Mouse (Mus musculus): ENCODE measurements around the gene Cdc25b. TPM values are rescaled to one million over a fixed set of nuclear protein-coding genes. Genes with fewer than 3 reads are reported as not detected.

Cdc25b gene
- total and polyA plus RNA-seq, 2 experiments from 2014 or later = 18.2 to 22.2 TPM

DNA sequence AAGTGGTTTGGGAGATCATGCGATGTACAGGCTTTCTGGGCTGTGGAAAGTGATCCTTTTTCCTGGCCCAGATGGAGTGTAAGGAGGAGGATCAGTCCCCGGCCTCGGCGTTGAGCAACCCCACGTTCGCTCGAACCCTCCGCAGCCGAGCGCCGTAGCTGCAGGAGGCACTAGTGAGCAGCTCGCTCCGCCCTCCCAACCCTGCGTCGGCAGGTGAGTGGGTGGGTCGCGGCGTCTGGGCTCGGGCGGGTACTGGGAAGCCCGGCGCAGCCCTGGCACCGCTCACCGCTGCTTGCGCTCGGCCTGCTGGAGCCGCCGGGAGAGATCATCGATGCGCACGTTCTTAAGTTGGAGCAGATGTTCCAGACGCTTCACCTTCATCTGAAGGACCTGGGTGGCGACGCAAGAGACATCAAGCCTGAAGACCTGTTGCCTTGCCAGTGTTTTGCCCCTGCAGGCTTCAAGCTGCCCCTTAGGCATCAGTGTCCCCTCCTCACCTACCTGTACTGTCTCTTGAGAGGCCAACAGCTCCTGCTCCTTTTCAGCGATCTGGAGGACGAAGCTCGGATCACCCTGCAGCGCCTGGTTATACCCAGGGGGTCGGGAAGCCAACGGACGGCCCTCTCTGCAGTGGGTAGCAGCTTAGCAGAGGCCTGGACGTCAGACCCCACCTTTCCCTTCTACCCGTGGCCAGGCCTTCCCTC lies 15.2 kb upstream of the Cdc25b start:
- DNase-seq (ENCODE audit: low spot score) = no peak
- no peak overlapping the region; the same call in 1 of the 2 replicates for H3K9ac ChIP-seq (replicated peaks; ENCODE audit: low read length)
- peak overlapping the region; percentile 16 for H3K4me2 ChIP-seq (ENCODE audit: low read depth, low read length)
- H3K4me1 ChIP-seq (ENCODE audit: insufficient read depth, low read length) = peaks cover 7% of the 10 kb centered on the region
- 0 out of 2 replicates have a peak, but pooled peaks cover 8% of the 10 kb centered on the region for H3K27me3 ChIP-seq (ENCODE audit: insufficient read depth, low read length)
- peak overlapping the region; percentile 3; the same call in 1 of the 2 replicates for H3K4me3 ChIP-seq (ENCODE audit: low read length)
- no peak for ATAC-seq
- H3K9me3 ChIP-seq (ENCODE audit: low read length) = no peaks in the 10 kb centered on the region
- TF ChIP-seq CTCF (IDR thresholded peaks at IDR 0.05; ENCODE audit: low read depth) = no peak
- no peak overlapping the region for H3K27ac ChIP-seq
- WGBS = 19% methylated on average over 43 of the region's 43 CpGs
- no peaks in the 10 kb centered on the region for H3K36me3 ChIP-seq (ENCODE audit: insufficient read depth, low read length)

DNA sequence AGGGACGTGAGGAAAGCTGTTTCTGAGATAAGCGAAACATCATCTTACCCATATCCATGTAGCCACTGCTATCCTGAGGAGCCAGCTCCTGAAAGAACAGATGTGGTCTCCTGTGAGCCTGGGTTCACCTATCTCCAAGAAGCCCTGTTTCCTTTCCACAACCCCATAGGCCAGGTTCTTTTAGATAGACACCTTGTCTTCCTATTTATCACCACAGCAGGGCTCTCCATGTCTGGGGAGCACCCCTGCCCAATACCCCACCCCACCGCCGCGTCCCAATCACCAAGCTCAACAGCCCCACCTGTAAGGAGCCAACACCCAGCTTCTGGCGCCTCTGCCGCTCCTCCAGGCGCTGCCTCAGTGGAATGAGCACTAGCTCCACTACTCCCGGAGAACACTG lies 14.4 kb upstream of the Cdc25b start:
- H3K36me3 ChIP-seq (ENCODE audit: insufficient read depth, low read length) = no peaks in the 10 kb centered on the region
- no peak overlapping the region for H3K9ac ChIP-seq (replicated peaks; ENCODE audit: low read length)
- DNase-seq (ENCODE audit: low spot score) (no peak), ATAC-seq (no peak)
- H3K27ac ChIP-seq = no peak overlapping the region
- H3K4me3 ChIP-seq (ENCODE audit: low read length) = no peak overlapping the region
- no peaks in the 10 kb centered on the region for H3K9me3 ChIP-seq (ENCODE audit: low read length)
- 69% methylated on average over 9 of the region's 9 CpGs for WGBS
- no peak for TF ChIP-seq CTCF (IDR thresholded peaks at IDR 0.05; ENCODE audit: low read depth)
- peaks cover 15% of the 10 kb centered on the region for H3K4me1 ChIP-seq (ENCODE audit: insufficient read depth, low read length)
- H3K27me3 ChIP-seq (ENCODE audit: insufficient read depth, low read length) = 0 out of 2 replicates have a peak, but pooled peaks cover 8% of the 10 kb centered on the region
- no peak overlapping the region for H3K4me2 ChIP-seq (ENCODE audit: low read depth, low read length)

- DNase-seq (ENCODE audit: low spot score) (peak; percentile 94), ATAC-seq (peak; percentile 61)
- 5% methylated on average over 11 of the region's 11 CpGs for WGBS
- no peaks in the 10 kb centered on the region for H3K9me3 ChIP-seq (ENCODE audit: low read length)
- peak overlapping the region; percentile 93 for H3K4me2 ChIP-seq (ENCODE audit: low read depth, low read length)
- H3K27ac ChIP-seq = no peak overlapping the region
- peak overlapping the region; percentile 25; the same call in 1 of the 2 replicates for H3K9ac ChIP-seq (replicated peaks; ENCODE audit: low read length)
- H3K4me3 ChIP-seq (ENCODE audit: low read length) = peak overlapping the region; percentile 48
- no peaks in the 10 kb centered on the region for H3K36me3 ChIP-seq (ENCODE audit: insufficient read depth, low read length)
- 0 out of 2 replicates have a peak, but pooled peaks cover 8% of the 10 kb centered on the region for H3K27me3 ChIP-seq (ENCODE audit: insufficient read depth, low read length)
- no peak for TF ChIP-seq CTCF (IDR thresholded peaks at IDR 0.05; ENCODE audit: low read depth)
- peaks cover 34% of the 10 kb centered on the region for H3K4me1 ChIP-seq (ENCODE audit: insufficient read depth, low read length)
Observed at GRCm38 (mm10) chr2:131174700-131175099, 12.0 kb upstream of the Cdc25b start.

- Histone ChIP-seq H3K27ac (no peak overlapping the region), H3K27me3 (ENCODE audit: insufficient read depth, low read length) (0 out of 2 replicates have a peak, but pooled peaks cover 8% of the 10 kb centered on the region), H3K4me1 (ENCODE audit: insufficient read depth, low read length) (peaks cover 34% of the 10 kb centered on the region), H3K4me2 (ENCODE audit: low read depth, low read length) (no peak overlapping the region), H3K4me3 (ENCODE audit: low read length) (no peak overlapping the region), H3K9ac (replicated peaks; ENCODE audit: low read length) (no peak overlapping the region), H3K9me3 (ENCODE audit: low read length) (no peaks in the 10 kb centered on the region), H3K36me3 (ENCODE audit: insufficient read depth, low read length) (no peaks in the 10 kb centered on the region)
- no peak for TF ChIP-seq CTCF (IDR thresholded peaks at IDR 0.05; ENCODE audit: low read depth)
- no peak for ATAC-seq
- DNase-seq (ENCODE audit: low spot score) = no peak
- WGBS = 69% methylated on average over 3 of the region's 3 CpGs
Observed at GRCm38 (mm10) chr2:131175286-131175944, 11.3 kb upstream of the Cdc25b start.

GRCm38 (mm10) chr2:131175945-131176309 lies 10.8 kb upstream of the Cdc25b start:
- Histone ChIP-seq H3K9me3 (ENCODE audit: low read length) (no peaks in the 10 kb centered on the region), H3K27ac (no peak overlapping the region), H3K4me2 (ENCODE audit: low read depth, low read length) (no peak overlapping the region), H3K4me3 (ENCODE audit: low read length) (no peak overlapping the region), H3K27me3 (ENCODE audit: insufficient read depth, low read length) (0 out of 2 replicates have a peak, but pooled peaks cover 8% of the 10 kb centered on the region), H3K36me3 (ENCODE audit: insufficient read depth, low read length) (no peaks in the 10 kb centered on the region), H3K4me1 (ENCODE audit: insufficient read depth, low read length) (peaks cover 34% of the 10 kb centered on the region), H3K9ac (replicated peaks; ENCODE audit: low read length) (no peak overlapping the region)
- ATAC-seq (no peak), DNase-seq (ENCODE audit: low spot score) (no peak)
- TF ChIP-seq CTCF (IDR thresholded peaks at IDR 0.05; ENCODE audit: low read depth) = no peak
- WGBS = 72% methylated on average over 1 of the region's 1 CpGs

- no peak for ATAC-seq
- 53% methylated on average over 5 of the region's 5 CpGs for WGBS
- Histone ChIP-seq H3K27ac (no peak overlapping the region), H3K9me3 (ENCODE audit: low read length) (no peaks in the 10 kb centered on the region), H3K36me3 (ENCODE audit: insufficient read depth, low read length) (no peaks in the 10 kb centered on the region), H3K4me3 (ENCODE audit: low read length) (no peak overlapping the region), H3K4me1 (ENCODE audit: insufficient read depth, low read length) (peaks cover 34% of the 10 kb centered on the region), H3K9ac (replicated peaks; ENCODE audit: low read length) (no peak overlapping the region), H3K4me2 (ENCODE audit: low read depth, low read length) (peak overlapping the region; percentile 91; the same call in 1 of the 2 replicates), H3K27me3 (ENCODE audit: insufficient read depth, low read length) (0 out of 2 replicates have a peak, but pooled peaks cover 8% of the 10 kb centered on the region)
- TF ChIP-seq CTCF (IDR thresholded peaks at IDR 0.05; ENCODE audit: low read depth) = no peak
- DNase-seq (ENCODE audit: low spot score) = no peak
Observed at GRCm38 (mm10) chr2:131176491-131176890, 10.3 kb upstream of the Cdc25b start.
